9 mouse cellular contexts compared by ENCODE assay signal in the genomic region with DNA sequence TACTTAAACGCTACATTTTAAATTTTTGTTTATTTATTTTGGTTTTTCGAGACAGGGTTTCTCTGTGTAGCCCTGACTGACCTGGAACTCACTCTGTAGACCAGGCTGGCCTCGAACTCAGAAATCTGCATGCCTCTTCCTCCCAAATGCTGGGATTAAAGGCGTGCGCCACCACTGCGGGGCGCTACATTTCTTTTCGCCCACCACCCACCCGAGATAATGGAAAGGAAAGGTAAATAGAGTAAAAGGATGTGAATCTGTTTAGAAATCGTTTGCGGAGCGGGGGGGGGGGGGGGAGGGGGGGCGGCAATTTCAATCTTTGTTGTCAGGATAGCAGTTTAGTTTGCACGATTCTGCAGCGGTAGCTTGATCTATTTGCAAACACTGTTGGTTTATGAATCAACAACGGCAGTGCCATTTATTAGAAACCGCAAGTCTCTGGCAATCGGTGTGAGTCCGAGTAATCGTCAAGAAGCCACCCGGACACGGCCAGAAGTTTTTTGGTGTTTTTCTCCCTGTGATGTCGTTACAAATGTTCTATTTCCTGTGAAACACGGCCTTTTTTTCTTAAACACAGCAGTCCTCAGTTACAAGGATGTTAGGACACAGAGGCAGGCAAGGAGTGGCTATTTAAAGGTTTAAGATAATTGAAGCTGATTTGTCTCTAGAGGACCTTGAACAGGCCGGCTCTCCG. TPM values are rescaled to one million over a fixed set of nuclear protein-coding genes. Genes with fewer than 3 reads are reported as not detected.
DNase-seq lines count a peak whose midpoint lies in the region; ATAC-seq lines count a peak whose summit lies in the region.
"Had no signal": no experiment of that assay in that cellular context is flagged by ENCODE, and none has a peak within 500 bp of the region (broad histone marks: within the 10 kb centered on the region; RNA-seq: fewer than 3 reads in every experiment).

No protein-coding gene starts in this region.

- 4% methylated on average over 26 of the region's 26 CpGs for whole genome bisulfite sequencing in embryonic facial prominence, embryonic 15.5 days
- 4% methylated on average over 26 of the region's 26 CpGs for WGBS in hindbrain, embryonic 14.5 days
- WGBS in liver, embryonic 13.5 days (ENCODE audit: insufficient replicate concordance), result 4% methylated on average over 24 of the region's 26 CpGs
- 4% methylated on average over 26 of the region's 26 CpGs for WGBS in neural tube, embryonic 11.5 days

- 0 out of 2 replicates have a peak, but pooled peaks cover 3% of the 10 kb centered on the region for H3K4me1 ChIP-seq in embryonic facial prominence, embryonic 15.5 days
- H3K4me1 ChIP-seq in hindbrain, embryonic 14.5 days (replicated peaks; ENCODE audit: control insufficient read depth, insufficient read depth, low read length), result peaks cover 10% of the 10 kb centered on the region
- H3K4me1 ChIP-seq in liver, embryonic 13.5 days (replicated peaks), result peaks cover 27% of the 10 kb centered on the region
- H3K4me1 ChIP-seq in neural tube, embryonic 11.5 days (ENCODE audit: control insufficient read depth, insufficient read depth, low read length), result no peaks in the 10 kb centered on the region; the same call in 1 of the 2 replicates

- peak overlapping the region; percentile 60 for H3K4me2 ChIP-seq in embryonic facial prominence, embryonic 15.5 days (replicated peaks)
- peak overlapping the region; percentile 67 for H3K4me2 ChIP-seq in hindbrain, embryonic 14.5 days (replicated peaks)
- H3K4me2 ChIP-seq in liver, embryonic 13.5 days, result peak overlapping the region; percentile 85
- peak overlapping the region; percentile 48 for H3K4me2 ChIP-seq in neural tube, embryonic 11.5 days (ENCODE audit: low read depth)

- peak overlapping the region; percentile 89 for H3K27ac ChIP-seq in embryonic facial prominence, embryonic 15.5 days (replicated peaks)
- H3K27ac ChIP-seq in hindbrain, embryonic 14.5 days, result peak overlapping the region; percentile 91
- peak overlapping the region; percentile 97 for H3K27ac ChIP-seq in liver, embryonic 13.5 days
- peak overlapping the region; percentile 75 for H3K27ac ChIP-seq in neural tube, embryonic 11.5 days (ENCODE audit: low read depth, low read length)

- peak overlapping the region; percentile 40 for H3K4me3 ChIP-seq in embryonic facial prominence, embryonic 15.5 days (replicated peaks)
- peak overlapping the region; percentile 34 for H3K4me3 ChIP-seq in hindbrain, embryonic 14.5 days (replicated peaks; ENCODE audit: low read length)
- H3K4me3 ChIP-seq in liver, embryonic 13.5 days (replicated peaks), result peak overlapping the region; percentile 65
- H3K4me3 ChIP-seq in neural tube, embryonic 11.5 days (ENCODE audit: low read depth, low read length), result peak overlapping the region; percentile 26

- peak; percentile 7 for ATAC-seq in CD4-positive, CD25-positive, alpha-beta regulatory T cell, adult 4 months
- ATAC-seq in embryonic facial prominence, embryonic 15.5 days (ENCODE audit: insufficient number of reproducible peaks, low FRiP score, low TSS enrichment, low read depth), result no peak; the same call in 1 of the 2 replicates
- ATAC-seq in hindbrain, embryonic 14.5 days (ENCODE audit: low FRiP score), result no peak
- no peak for ATAC-seq in liver, embryonic 13.5 days (ENCODE audit: low read depth)
- no peak for ATAC-seq in neural tube, embryonic 11.5 days (ENCODE audit: insufficient read depth, low FRiP score, low TSS enrichment)

- H3K36me3 ChIP-seq in embryonic facial prominence, embryonic 15.5 days, result no peaks in the 10 kb centered on the region
- H3K36me3 ChIP-seq in hindbrain, embryonic 14.5 days (replicated peaks; ENCODE audit: control insufficient read depth, insufficient read depth), result no peaks in the 10 kb centered on the region
- no peaks in the 10 kb centered on the region for H3K36me3 ChIP-seq in liver, embryonic 13.5 days
- H3K36me3 ChIP-seq in neural tube, embryonic 11.5 days (ENCODE audit: control insufficient read depth, insufficient read depth, low read length), result no peaks in the 10 kb centered on the region

- H3K9me3 ChIP-seq in embryonic facial prominence, embryonic 15.5 days (replicated peaks), result no peaks in the 10 kb centered on the region
- H3K9me3 ChIP-seq in hindbrain, embryonic 14.5 days (ENCODE audit: control insufficient read depth, low read length), result no peaks in the 10 kb centered on the region
- no peaks in the 10 kb centered on the region for H3K9me3 ChIP-seq in liver, embryonic 13.5 days (replicated peaks)
- no peaks in the 10 kb centered on the region for H3K9me3 ChIP-seq in neural tube, embryonic 11.5 days (ENCODE audit: control insufficient read depth, low read length)

- peak; percentile 71 for DNase-seq in ZHBTc4 (ENCODE audit: low read depth, low spot score)
- peak; percentile 61 for DNase-seq in hindbrain, embryonic 14.5 days (ENCODE audit: low spot score)
- DNase-seq in liver, embryonic 13.5 days, result no peak
- peak; percentile 63 for DNase-seq in neural tube, embryonic 11.5 days (ENCODE audit: low spot score)
- no peak for DNase-seq in urinary bladder, postnatal 25 days (ENCODE audit: low spot score)
- no peak for DNase-seq in gastrocnemius, adult 8-10 months (ENCODE audit: low spot score in 2 of 2)

- 0 out of 2 replicates have a peak overlapping the region, but pooled peaks have one; percentile 15 for H3K9ac ChIP-seq in embryonic facial prominence, embryonic 15.5 days
- H3K9ac ChIP-seq in hindbrain, embryonic 14.5 days, result peak overlapping the region; percentile 65
- peak overlapping the region; percentile 84 for H3K9ac ChIP-seq in liver, embryonic 13.5 days
- 0 out of 2 replicates have a peak overlapping the region, but pooled peaks have one; percentile 22 for H3K9ac ChIP-seq in neural tube, embryonic 11.5 days (ENCODE audit: low read length)

- peaks cover 6% of the 10 kb centered on the region; the same call in 1 of the 2 replicates for H3K27me3 ChIP-seq in embryonic facial prominence, embryonic 15.5 days
- H3K27me3 ChIP-seq in hindbrain, embryonic 14.5 days (ENCODE audit: control insufficient read depth, insufficient read depth, low read length), result peaks cover 17% of the 10 kb centered on the region
- H3K27me3 ChIP-seq in liver, embryonic 13.5 days, result peaks cover 3% of the 10 kb centered on the region; the same call in 1 of the 2 replicates
- H3K27me3 ChIP-seq in neural tube, embryonic 11.5 days (ENCODE audit: control insufficient read depth, insufficient read depth, low read length), result no peaks in the 10 kb centered on the region

RNA-seq across cellular contexts. Expression of a gene that starts 35.6 kb away (rescaled TPM):
- polyA plus RNA-seq in CD4-positive, CD25-positive, alpha-beta regulatory T cell, adult 4 months (2017; shearing (Covaris generic)), result not detected
- 0.31 TPM in 1 of 2 replicates, not detected in the other for polyA plus RNA-seq in embryonic facial prominence, embryonic 15.5 days (2015; fragmentation: Nextera tagmentation; extraction: Ambion mirVana)
- polyA plus RNA-seq in hindbrain, embryonic 14.5 days (2014; fragmentation: Nextera tagmentation; extraction: Ambion mirVana), result not detected in 2 replicates
- not detected in 2 replicates for polyA plus RNA-seq in liver, embryonic 13.5 days (2015; fragmentation: Nextera tagmentation; extraction: Ambion mirVana)
- not detected in 2 replicates for polyA plus RNA-seq in neural tube, embryonic 11.5 days (2014; fragmentation: Nextera tagmentation; extraction: Ambion mirVana)
- not detected for total RNA-seq in gastrocnemius, adult 8-10 months (2022)
- total RNA-seq: hematopoietic stem cell, adult 5-6 weeks had no signal

RNA-seq across cellular contexts. Expression of a gene that starts 37.2 kb away (rescaled TPM):
- polyA plus RNA-seq in CD4-positive, CD25-positive, alpha-beta regulatory T cell, adult 4 months (2017; shearing (Covaris generic)), result under 1 TPM in 1 of 2 experiments, not detected in 1; 0.22 TPM
- polyA plus RNA-seq in embryonic facial prominence, embryonic 15.5 days (2015; fragmentation: Nextera tagmentation; extraction: Ambion mirVana), result 12.4 and 16.1 TPM in 2 replicates
- 1.9 and 2.1 TPM in 2 replicates for polyA plus RNA-seq in hindbrain, embryonic 14.5 days (2014; fragmentation: Nextera tagmentation; extraction: Ambion mirVana)
- polyA plus RNA-seq in liver, embryonic 13.5 days (2015; fragmentation: Nextera tagmentation; extraction: Ambion mirVana), result 1.3 and 1.7 TPM in 2 replicates
- polyA plus RNA-seq in neural tube, embryonic 11.5 days (2014; fragmentation: Nextera tagmentation; extraction: Ambion mirVana), result 3.1 and 3.6 TPM in 2 replicates
- 100 to 1,000 TPM; 562 to 917 (median 709) TPM for total RNA-seq in gastrocnemius, adult 8-10 months (2022)
- total RNA-seq: hematopoietic stem cell, adult 5-6 weeks had no signal

Comparison
In these comparisons a context has a peak if more than half of its experiments do, and no peak if none do; other contexts are left out.
1. DNase-seq: peak in ZHBTc4 (single experiment), hindbrain, embryonic 14.5 days (single experiment) and neural tube, embryonic 11.5 days (single experiment); none in liver, embryonic 13.5 days (single experiment), urinary bladder, postnatal 25 days (single experiment) and gastrocnemius, adult 8-10 months (0 of 2).
2. H3K9ac ChIP-seq: peak in every context shown above with its lines; median percentile 84 in liver, embryonic 13.5 days; 65 in hindbrain, embryonic 14.5 days; 22 in neural tube, embryonic 11.5 days; 15 in embryonic facial prominence, embryonic 15.5 days.
3. Peak in every context shown above with its lines, with median percentiles within 50 percentile points of each other: H3K27ac ChIP-seq, H3K4me2 ChIP-seq and H3K4me3 ChIP-seq.